Mouse (Mus musculus): ENCODE measurements around the gene Tardbp. TPM values are rescaled to one million over a fixed set of nuclear protein-coding genes. Genes with fewer than 3 reads are reported as not detected.

Tardbp gene
- 100 to 1,000 TPM; 105 to 113 TPM for total RNA-seq (2021)
- long read RNA-seq, experiment 1, full-length matches to known transcripts, result 10 of 24 reads
- long read RNA-seq, experiment 1, partial matches to known transcripts, result 1 of 24 reads
- long read RNA-seq, experiment 1, other reads (novel, unspliced or antisense), result 13 of 24 reads
- long read RNA-seq, experiment 2, full-length matches to known transcripts, result 12 of 34 reads
- long read RNA-seq, experiment 2, partial matches to known transcripts, result 4 of 34 reads
- long read RNA-seq, experiment 2, other reads (novel, unspliced or antisense), result 18 of 34 reads

GRCm38 (mm10) chr4:148626623-148627185 is at the start of gene Tardbp:
Tardbp (minus strand) TSS chr4:148627019.
- DNase-seq, result peak; percentile 95

GRCm38 (mm10) chr4:148676188-148676960 is 49.6 kb upstream of the Tardbp start:
- DNase-seq, result no peak

- no peak for DNase-seq
These were observed 48.2 kb upstream of the Tardbp start for GRCm38 (mm10) chr4:148675043-148675442.

GRCm38 (mm10) chr4:148671230-148671947 is 44.6 kb upstream of the Tardbp start:
- no peak for DNase-seq

GRCm38 (mm10) chr4:148667006-148667755 is 40.4 kb upstream of the Tardbp start:
- DNase-seq, result peak; percentile 50

GRCm38 (mm10) chr4:148664021-148664420 is 37.2 kb upstream of the Tardbp start:
- no peak for DNase-seq

GRCm38 (mm10) chr4:148663326-148663725 is 36.5 kb upstream of the Tardbp start:
- DNase-seq, result no peak

- peak; percentile 45 for DNase-seq
These were observed 35.5 kb upstream of the Tardbp start for GRCm38 (mm10) chr4:148662168-148662965.

- DNase-seq, result no peak
These were observed 33.4 kb upstream of the Tardbp start for GRCm38 (mm10) chr4:148660174-148660573.

- DNase-seq, result no peak
These were observed 31.0 kb upstream of the Tardbp start for GRCm38 (mm10) chr4:148657776-148658175.

GRCm38 (mm10) chr4:148656691-148657258 is 30.0 kb upstream of the Tardbp start:
- DNase-seq, result no peak

- no peak for DNase-seq
These were observed 28.0 kb upstream of the Tardbp start for GRCm38 (mm10) chr4:148654701-148655398.

GRCm38 (mm10) chr4:148651045-148651444 is 24.2 kb upstream of the Tardbp start:
- DNase-seq, result peak; percentile 56

- DNase-seq, result no peak
These were observed 22.5 kb upstream of the Tardbp start for GRCm38 (mm10) chr4:148649309-148649708.

- no peak for DNase-seq
These were observed 19.8 kb upstream of the Tardbp start for GRCm38 (mm10) chr4:148646616-148647015.

- DNase-seq, result no peak
These were observed 18.1 kb upstream of the Tardbp start for GRCm38 (mm10) chr4:148644926-148645325.

- DNase-seq, result no peak
These were observed 17.3 kb upstream of the Tardbp start for GRCm38 (mm10) chr4:148644157-148644511.

- no peak for DNase-seq
These were observed 16.7 kb upstream of the Tardbp start, which contains the start of gene Gm572 for GRCm38 (mm10) chr4:148643291-148644156. Gm572 (plus strand) TSS chr4:148643317.

GRCm38 (mm10) chr4:148641121-148641520 is 14.3 kb upstream of the Tardbp start:
- DNase-seq, result no peak
